In the genomic region with DNA sequence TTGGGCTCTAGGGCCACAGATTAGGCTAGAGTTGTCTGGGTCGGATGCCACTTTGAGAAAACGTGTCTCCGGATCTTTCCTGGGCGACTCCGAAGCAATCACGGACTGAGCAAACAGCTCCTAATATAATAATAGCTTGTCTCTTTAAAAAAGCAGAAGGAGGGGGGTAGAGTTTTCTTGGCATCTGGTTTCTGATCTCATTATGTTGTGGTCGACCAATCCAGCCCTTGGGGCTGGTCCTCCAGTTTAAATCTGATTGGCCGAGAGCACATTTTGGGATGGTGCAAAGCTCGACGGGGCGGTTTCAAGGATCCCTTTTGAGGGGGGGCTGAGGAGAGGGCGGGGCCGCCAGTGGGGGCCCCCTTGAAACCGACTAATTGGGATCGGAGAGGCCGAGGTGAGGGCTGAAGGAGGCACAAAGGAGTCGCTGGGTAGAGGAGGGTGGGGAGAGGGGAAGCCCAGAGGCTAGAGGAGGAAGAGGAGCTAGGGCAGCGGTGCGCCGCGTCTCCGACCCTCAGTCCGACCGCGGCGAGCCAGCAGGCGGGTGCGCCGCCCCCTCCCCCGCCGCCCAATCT, we compare ENCODE assay signal across 8 mouse cellular contexts. TPM values are rescaled to one million over a fixed set of nuclear protein-coding genes. Genes with fewer than 3 reads are reported as not detected.
DNase-seq lines count a peak whose midpoint lies in the region; ATAC-seq and TF ChIP-seq lines count a peak whose summit lies in the region.

Gene Fzd2, plus strand, starts transcription at position 387 of the 575 bp plus-strand sequence.

- H3K4me1 ChIP-seq in ES-Bruce4 (ENCODE audit: control insufficient read depth, insufficient read depth, low read length): no peaks in the 10 kb centered on the region
- H3K4me1 ChIP-seq in brown adipose tissue, adult 24 weeks (ENCODE audit: control insufficient read depth, insufficient read depth, insufficient read length, low read length): no peaks in the 10 kb centered on the region
- H3K4me1 ChIP-seq in forebrain, embryonic 16.5 days (replicated peaks; ENCODE audit: control insufficient read depth, insufficient read depth, low read length): peaks cover 18% of the 10 kb centered on the region
- H3K4me1 ChIP-seq in liver, postnatal 0 days (ENCODE audit: insufficient read depth): peaks cover 3% of the 10 kb centered on the region; the same call in 1 of the 2 replicates
- H3K4me1 ChIP-seq in olfactory bulb, adult 2 months (ENCODE audit: control insufficient read depth, insufficient read depth, low read length): peaks cover 21% of the 10 kb centered on the region; the same call in 1 of the 2 replicates

- TF ChIP-seq POLR2A in ES-Bruce4 (IDR thresholded peaks at IDR 0.05; ENCODE audit: insufficient read depth, low read length): no peak
- no peak for TF ChIP-seq POLR2A in olfactory bulb, adult 2 months (IDR thresholded peaks at IDR 0.05; ENCODE audit: insufficient read depth, low read depth, low read length)

- H3K27me3 ChIP-seq in ES-Bruce4 (ENCODE audit: control insufficient read depth, insufficient read depth, low read length, poor library complexity, severe bottlenecking): peaks cover 2% of the 10 kb centered on the region; the same call in 1 of the 2 replicates
- H3K27me3 ChIP-seq in forebrain, embryonic 16.5 days (replicated peaks; ENCODE audit: control insufficient read depth, insufficient read depth, low read length): no peaks in the 10 kb centered on the region
- peaks cover 75% of the 10 kb centered on the region for H3K27me3 ChIP-seq in liver, postnatal 0 days (ENCODE audit: insufficient read depth, low read length)

- H3K9ac ChIP-seq in ES-Bruce4 (ENCODE audit: low read depth, poor library complexity, severe bottlenecking): peak within 1 kb of the TSS; percentile 64
- H3K9ac ChIP-seq in forebrain, embryonic 16.5 days (replicated peaks; ENCODE audit: low read depth, low read length): peak within 1 kb of the TSS; percentile 80
- H3K9ac ChIP-seq in liver, postnatal 0 days (replicated peaks): 0 out of 2 replicates have a peak within 1 kb of the TSS, but pooled peaks have one; percentile 7

- no peak for TF ChIP-seq CTCF in ES-Bruce4 (IDR thresholded peaks at IDR 0.05; ENCODE audit: low read depth, low read length)
- TF ChIP-seq CTCF in liver, postnatal 0 days (IDR thresholded peaks at IDR 0.05; ENCODE audit: low read depth): no peak
- TF ChIP-seq CTCF in olfactory bulb, adult 2 months (IDR thresholded peaks at IDR 0.05; ENCODE audit: insufficient read depth, low read depth, low read length): no peak

- TF ChIP-seq EP300 in ES-Bruce4 (IDR thresholded peaks at IDR 0.05; ENCODE audit: insufficient read depth, low read depth, low read length): no peak
- no peak for TF ChIP-seq EP300 in liver, postnatal 0 days (IDR thresholded peaks at IDR 0.05; ENCODE audit: low read depth)

- peak; percentile 84 for DNase-seq in heart, postnatal 25 days (ENCODE audit: low spot score)
- peak; percentile 74 for DNase-seq in layer of hippocampus, adult 11-12 months (ENCODE audit: low spot score)
- DNase-seq in liver, postnatal 0 days: peak; percentile 40
- peak; percentile 88 for DNase-seq in urinary bladder, postnatal 4 days (ENCODE audit: low spot score in 2 of 2)

- H3K4me2 ChIP-seq in forebrain, embryonic 16.5 days (ENCODE audit: low read length): peak within 1 kb of the TSS; percentile 71
- peak within 1 kb of the TSS; percentile 67 for H3K4me2 ChIP-seq in liver, postnatal 0 days (ENCODE audit: low read depth, low read length)

- H3K36me3 ChIP-seq in ES-Bruce4 (ENCODE audit: control insufficient read depth, insufficient read depth, low read length, poor library complexity, severe bottlenecking): no peaks in the 10 kb centered on the region; the same call in 1 of the 2 replicates
- H3K36me3 ChIP-seq in forebrain, embryonic 16.5 days (ENCODE audit: control insufficient read depth, insufficient read depth): no peaks in the 10 kb centered on the region
- H3K36me3 ChIP-seq in liver, postnatal 0 days (replicated peaks; ENCODE audit: insufficient read depth, low read length): no peaks in the 10 kb centered on the region

- under 1% methylated on average over 27 of the region's 31 CpGs for WGBS in forebrain, embryonic 16.5 days
- WGBS in liver, postnatal 0 days (ENCODE audit: insufficient replicate concordance): under 1% methylated on average over 27 of the region's 31 CpGs
- WGBS in olfactory bulb, adult 2 months: under 1% methylated on average over 31 of the region's 31 CpGs

- peak; percentile 93 for ATAC-seq in forebrain, embryonic 16.5 days
- peak; percentile 66 for ATAC-seq in liver, postnatal 0 days

- intact Hi-C loops in heart, postnatal 25 days (cut with DNase I): no loop called here

- peak within 1 kb of the TSS; percentile 75 for H3K4me3 ChIP-seq in ES-Bruce4 (ENCODE audit: low read depth, low read length)
- peak within 1 kb of the TSS; percentile 76 for H3K4me3 ChIP-seq in brown adipose tissue, adult 24 weeks (ENCODE audit: insufficient read depth, low read depth, low read length)
- peak within 1 kb of the TSS; percentile 73 for H3K4me3 ChIP-seq in forebrain, embryonic 16.5 days (replicated peaks; ENCODE audit: low read length)
- peak within 1 kb of the TSS; percentile 48 for H3K4me3 ChIP-seq in liver, postnatal 0 days (ENCODE audit: low read depth, low read length)
- H3K4me3 ChIP-seq in olfactory bulb, adult 2 months (ENCODE audit: insufficient read depth, low read depth, low read length): peak within 1 kb of the TSS; percentile 70

- peak within 1 kb of the TSS; percentile 62 for H3K27ac ChIP-seq in ES-Bruce4 (ENCODE audit: insufficient read depth, low read length)
- H3K27ac ChIP-seq in brown adipose tissue, adult 24 weeks (replicated peaks; ENCODE audit: low read depth, low read length): 0 out of 2 replicates have a peak within 1 kb of the TSS, but pooled peaks have one; percentile 39
- peak within 1 kb of the TSS; percentile 96 for H3K27ac ChIP-seq in forebrain, embryonic 16.5 days (ENCODE audit: low read length)
- H3K27ac ChIP-seq in liver, postnatal 0 days (ENCODE audit: low read depth): peak within 1 kb of the TSS; percentile 16; the same call in 1 of the 2 replicates
- no peak within 1 kb of the TSS for H3K27ac ChIP-seq in olfactory bulb, adult 2 months (ENCODE audit: insufficient read depth, low read depth, low read length)

- no peaks in the 10 kb centered on the region for H3K9me3 ChIP-seq in ES-Bruce4 (replicated peaks; ENCODE audit: control insufficient read depth, insufficient read depth, low read length, poor library complexity, severe bottlenecking)
- no peaks in the 10 kb centered on the region for H3K9me3 ChIP-seq in forebrain, embryonic 16.5 days (ENCODE audit: control insufficient read depth, low read length)
- no peaks in the 10 kb centered on the region for H3K9me3 ChIP-seq in liver, postnatal 0 days (ENCODE audit: low read length)

RNA-seq across cellular contexts. Expression of gene Fzd2, which starts in this region (rescaled TPM):
- 30.3 and 36.1 TPM in 2 replicates for polyA plus RNA-seq in ES-Bruce4 (2011; ENCODE audit: insufficient read depth, insufficient read length, low read depth, missing spikeins)
- 0.42 and 1.3 TPM in 2 replicates for polyA plus RNA-seq in brown adipose tissue, adult 24 weeks (2012; ENCODE audit: insufficient read depth, insufficient read length, missing spikeins)
- polyA plus RNA-seq in forebrain, embryonic 16.5 days (2015; fragmentation: Nextera tagmentation; extraction: Ambion mirVana): 12.0 and 13.5 TPM in 2 replicates
- total RNA-seq in heart, postnatal 25 days (2021): 1 to 10 TPM; 4.7 to 5.0 TPM
- polyA plus RNA-seq in liver, postnatal 0 days (2015; fragmentation: Nextera tagmentation; extraction: Ambion mirVana): 0.17 and 0.22 TPM in 2 replicates
- not detected in 2 replicates for polyA plus RNA-seq in olfactory bulb, adult 2 months (2012; ENCODE audit: insufficient read depth, insufficient read length, low replicate concordance, missing spikeins)

Comparison
In these comparisons a context has a peak if more than half of its experiments do, and no peak if none do; other contexts are left out.
1. Peak in DNase-seq, ATAC-seq, H3K4me3 ChIP-seq, H3K27ac ChIP-seq, H3K9ac ChIP-seq and H3K4me2 ChIP-seq in liver, postnatal 0 days; RNA of the gene not detected or under 1 TPM.
2. H3K9ac ChIP-seq: peak in every context shown above with its lines; median percentile 80 in forebrain, embryonic 16.5 days; 64 in ES-Bruce4; 7 in liver, postnatal 0 days.